Mouse (Mus musculus) forelimb bud, embryonic 11.5 days (tissue): ENCODE data around the gene Elac2.

Experiments used
- DNase-seq: peaks from one replicate; pipeline ENCODE4 v3.0.0-alpha.2; 2012; ENCODE audit warnings: low read depth, low spot score

Elac2 gene

GRCm38 (mm10) chr11:64978720-64979488 lies at the start of gene Elac2:
Elac2 (plus strand) TSS chr11:64979038.
- DNase-seq: peak; percentile 99

DNA sequence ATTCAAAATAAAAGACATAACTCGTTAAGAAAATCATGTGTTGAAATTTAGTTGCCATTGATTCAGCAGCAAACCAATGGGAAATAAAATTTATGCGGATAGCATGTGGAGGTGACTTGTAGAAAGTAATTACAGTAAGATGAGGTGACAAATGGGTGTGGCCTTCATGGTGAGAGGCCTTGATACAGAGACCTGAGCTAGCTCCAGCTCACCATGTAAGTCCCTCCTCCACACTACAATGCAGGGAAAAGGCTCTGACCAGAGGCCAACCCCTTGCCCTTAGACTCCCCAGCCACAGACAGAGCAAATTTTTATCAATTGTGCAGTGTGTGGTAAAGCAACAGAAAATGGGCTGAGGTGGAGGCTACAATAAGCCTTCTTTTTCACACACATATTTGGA lies 49.7 kb upstream of the Elac2 start:
- DNase-seq: no peak

- DNase-seq: no peak
These were observed 47.6 kb upstream of the Elac2 start for GRCm38 (mm10) chr11:64931060-64931770.

DNA sequence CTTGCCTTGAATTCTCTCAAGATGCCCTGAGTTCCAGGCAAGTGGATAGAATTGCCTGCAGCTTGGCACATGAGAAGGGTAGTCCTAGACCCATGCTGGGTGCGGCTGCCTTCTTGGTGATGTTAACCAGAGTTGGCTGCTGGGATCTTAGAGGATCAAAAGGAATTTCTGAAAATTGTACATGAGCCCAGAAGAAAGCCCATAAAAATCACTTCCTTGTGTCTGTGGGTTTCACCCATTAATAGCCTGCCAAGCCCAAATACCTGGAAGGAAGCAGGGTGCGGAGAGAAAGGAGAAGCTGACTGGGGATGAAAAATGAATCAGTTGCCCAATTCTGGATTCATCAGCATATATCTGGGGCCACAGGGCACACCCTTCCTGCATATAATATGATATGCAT lies 41.6 kb upstream of the Elac2 start:
- DNase-seq: no peak

DNA sequence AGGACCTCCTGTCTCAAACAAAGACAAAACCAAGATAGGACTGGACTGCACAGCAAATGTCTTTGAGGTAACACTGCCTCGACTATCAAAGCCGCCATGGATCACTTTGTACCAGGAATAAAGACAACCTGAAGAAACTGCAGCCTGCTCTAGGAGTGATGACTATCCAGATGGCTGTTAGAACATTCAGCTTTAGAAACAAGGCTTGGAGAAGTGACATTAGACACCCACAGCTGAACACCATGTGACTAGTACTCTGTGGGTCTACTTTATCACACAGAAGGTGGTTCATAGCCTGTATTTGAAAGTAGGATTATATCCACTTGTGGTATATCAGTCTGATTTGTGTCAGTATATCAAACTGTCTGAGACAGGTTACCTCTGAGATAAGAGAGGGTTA lies 37.6 kb upstream of the Elac2 start:
- DNase-seq: no peak

DNA sequence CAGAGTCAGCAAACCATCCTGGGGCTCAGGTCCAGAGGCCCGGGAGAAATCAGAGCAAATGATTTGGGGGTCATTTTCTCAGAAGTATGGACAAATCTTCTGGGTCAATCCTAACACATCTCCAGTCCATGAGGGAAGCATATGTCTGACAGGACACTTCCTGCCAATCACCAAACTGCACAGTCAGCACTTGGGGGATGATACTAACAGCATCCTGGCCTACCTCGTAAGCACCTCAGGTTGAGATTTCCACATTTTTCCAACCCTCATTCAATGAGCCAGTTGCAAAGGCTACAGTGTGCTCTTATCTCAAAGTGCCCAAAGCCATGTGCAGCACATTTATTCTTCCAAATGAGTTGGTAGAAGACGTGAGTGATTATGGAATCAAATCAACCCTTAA lies 29.1 kb upstream of the Elac2 start:
- no peak for DNase-seq

DNA sequence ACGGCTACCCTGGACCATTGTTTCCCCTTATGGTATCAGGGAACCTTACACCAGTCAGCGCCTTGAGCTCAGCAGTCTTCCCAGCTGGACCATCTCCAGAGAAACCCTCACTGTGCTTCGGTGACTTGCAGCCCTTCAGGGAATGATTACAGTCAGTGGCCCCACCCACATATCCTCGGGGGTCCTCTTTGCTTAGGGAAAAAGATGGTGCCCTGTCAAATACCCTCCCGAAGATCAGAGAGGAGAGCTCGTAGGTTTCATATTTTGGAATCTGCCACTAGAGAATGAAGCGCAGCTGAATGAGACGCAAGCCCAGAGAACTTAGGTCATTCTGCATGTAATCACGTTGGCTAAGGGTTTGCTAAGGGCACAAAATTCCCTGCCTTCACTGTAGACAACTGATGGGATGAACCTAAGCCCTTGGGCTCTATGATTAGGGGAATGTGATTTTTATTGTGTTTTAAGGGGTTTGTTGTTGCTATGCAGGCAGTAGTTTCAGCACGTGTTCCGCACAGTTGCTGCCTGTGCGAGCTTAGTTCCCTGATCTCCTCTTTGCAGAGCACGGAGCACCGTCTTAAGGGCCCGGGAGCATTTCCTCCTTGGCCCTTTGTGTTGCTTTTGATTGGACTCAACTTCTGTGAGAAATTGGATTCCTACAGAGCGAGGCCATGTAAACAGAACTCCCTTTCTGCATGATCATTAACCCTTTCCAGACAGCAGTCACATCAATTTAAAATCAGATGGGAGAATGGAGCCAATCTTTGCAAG lies 21.7 kb upstream of the Elac2 start:
- no peak for DNase-seq

- no peak for DNase-seq
These were observed 16.2 kb upstream of the Elac2 start for GRCm38 (mm10) chr11:64962629-64963028.

GRCm38 (mm10) chr11:64968507-64968906 lies 10.3 kb upstream of the Elac2 start:
- DNase-seq: peak; percentile 95

- peak; percentile 93 for DNase-seq
These were observed 9.9 kb upstream of the Elac2 start for GRCm38 (mm10) chr11:64968939-64969342.

DNA sequence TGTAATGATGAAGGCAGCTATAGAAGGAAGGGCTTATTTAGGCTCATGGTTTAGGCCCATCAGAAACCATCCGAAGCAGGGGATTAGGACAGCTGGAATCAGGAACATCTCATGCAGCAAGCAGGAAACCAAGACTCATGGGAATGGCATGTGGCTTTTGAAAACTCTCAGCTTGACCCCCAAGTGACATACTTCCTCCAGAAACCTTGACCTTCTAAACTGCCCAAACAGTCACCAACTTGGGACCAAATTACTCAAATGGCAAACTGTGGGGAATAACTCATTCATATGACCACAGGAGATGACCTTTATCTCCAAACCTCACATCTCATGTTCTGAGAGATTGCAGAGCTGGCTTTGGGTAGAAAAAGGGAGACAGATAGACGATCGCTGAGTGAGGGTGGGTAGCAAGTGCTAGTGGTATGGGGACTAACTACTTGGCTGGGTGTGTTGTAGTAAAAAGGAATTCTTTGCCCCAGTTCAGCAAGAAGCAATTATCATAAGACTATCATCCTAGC lies 7.3 kb upstream of the Elac2 start:
- DNase-seq: no peak

GRCm38 (mm10) chr11:64972418-64972817 lies 6.4 kb upstream of the Elac2 start:
- no peak for DNase-seq

DNA sequence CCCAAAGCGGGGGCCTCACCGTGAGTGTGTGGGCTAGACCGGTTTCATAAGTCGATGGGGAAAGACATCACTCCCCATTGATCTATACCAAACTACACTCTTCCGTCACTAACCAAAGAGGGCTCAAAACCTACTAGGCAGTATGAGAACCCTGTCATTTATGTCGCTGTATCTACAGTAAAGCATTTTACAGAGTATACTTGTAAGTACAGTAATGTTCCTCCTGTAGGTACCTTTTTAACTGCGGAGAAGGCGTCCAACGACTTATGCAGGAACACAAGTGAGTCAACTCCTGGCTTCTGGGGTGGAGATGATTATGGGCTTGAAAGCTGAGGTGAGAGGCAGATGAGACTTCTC lies 629 bp downstream of the Elac2 start:
- no peak for DNase-seq

DNA sequence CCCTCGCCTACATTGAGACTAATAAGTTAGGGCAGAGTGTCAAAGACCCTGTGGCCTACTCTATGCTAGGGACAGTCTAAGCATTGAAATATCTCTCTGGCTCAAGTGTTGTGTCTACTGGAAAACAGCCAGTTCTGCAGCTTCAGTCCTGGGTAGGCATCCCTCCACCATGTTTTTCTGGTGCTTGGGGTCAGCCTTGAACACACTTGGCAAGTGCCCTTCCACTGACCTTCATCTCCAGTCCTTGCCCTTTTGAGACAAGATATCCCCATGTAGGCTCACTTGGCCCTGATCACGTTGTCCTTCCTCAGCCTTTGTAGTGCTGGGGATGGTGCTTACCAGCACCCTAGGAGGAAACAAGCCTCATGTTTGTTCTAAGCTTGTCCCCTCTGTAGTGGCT lies 9.7 kb downstream of the Elac2 start:
- no peak for DNase-seq

GRCm38 (mm10) chr11:64998439-64998838 lies 19.6 kb downstream of the Elac2 start:
- DNase-seq: no peak

DNA sequence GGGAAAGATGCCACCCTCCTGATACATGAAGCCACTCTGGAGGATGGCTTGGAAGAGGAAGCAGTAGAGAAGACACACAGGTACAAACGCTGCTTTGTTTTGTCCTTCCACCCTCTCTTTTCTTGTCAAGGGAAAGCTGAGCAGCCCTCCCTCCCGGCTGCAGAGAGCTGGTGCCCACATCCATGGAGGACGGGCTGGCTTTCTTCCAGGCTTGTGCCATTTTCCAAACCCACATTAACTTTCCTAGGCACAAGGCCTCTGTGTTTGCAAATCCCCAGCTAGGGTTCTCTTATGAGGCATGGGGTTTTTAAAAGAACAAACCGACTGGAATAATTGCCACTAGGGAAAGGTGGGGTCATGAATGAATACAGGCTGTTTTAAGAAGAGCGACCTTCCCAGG lies 20.8 kb downstream of the Elac2 start:
- DNase-seq: no peak

DNA sequence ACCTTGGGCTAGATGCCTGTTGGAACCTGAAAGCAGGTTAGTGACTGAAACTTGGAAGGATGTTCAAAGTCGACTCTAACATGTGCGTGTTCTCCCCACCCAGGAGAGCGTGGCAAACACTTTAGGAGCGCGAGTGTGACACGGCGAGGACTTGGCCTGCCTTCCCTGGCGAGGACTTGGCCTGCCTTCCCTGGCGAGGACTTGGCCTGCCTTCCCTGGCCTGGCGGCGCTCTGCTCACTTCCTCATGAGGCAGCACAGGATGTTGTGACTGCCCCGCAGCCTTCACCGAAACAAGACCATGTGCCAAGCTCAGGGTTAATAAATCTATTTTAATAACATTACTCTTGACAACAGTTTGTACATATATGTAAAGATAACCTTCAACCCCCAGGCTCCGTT lies 22.9 kb downstream of the Elac2 start:
- DNase-seq: no peak

- DNase-seq: no peak
These were observed 24.8 kb downstream of the Elac2 start for GRCm38 (mm10) chr11:65003611-65004010.

DNA sequence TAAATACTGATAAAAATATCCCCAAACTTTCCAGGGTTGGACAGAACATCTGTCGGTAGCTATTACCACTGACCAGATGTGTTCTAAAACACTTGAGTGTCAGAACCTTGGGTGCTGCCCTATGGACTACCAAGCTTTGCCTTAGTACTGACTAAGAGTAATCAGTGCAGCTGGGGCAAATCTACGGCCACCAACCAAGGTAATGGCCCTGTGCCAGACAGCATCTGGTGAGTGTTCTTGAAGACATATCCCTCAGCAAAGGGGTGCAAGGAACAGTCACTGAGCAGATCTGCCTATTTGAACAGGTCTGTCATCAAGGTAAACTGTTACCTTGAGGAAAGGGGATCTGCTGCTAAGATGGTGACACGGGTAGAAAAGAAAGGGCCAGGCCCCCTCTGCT lies 26.0 kb downstream of the Elac2 start:
- no peak for DNase-seq

DNA sequence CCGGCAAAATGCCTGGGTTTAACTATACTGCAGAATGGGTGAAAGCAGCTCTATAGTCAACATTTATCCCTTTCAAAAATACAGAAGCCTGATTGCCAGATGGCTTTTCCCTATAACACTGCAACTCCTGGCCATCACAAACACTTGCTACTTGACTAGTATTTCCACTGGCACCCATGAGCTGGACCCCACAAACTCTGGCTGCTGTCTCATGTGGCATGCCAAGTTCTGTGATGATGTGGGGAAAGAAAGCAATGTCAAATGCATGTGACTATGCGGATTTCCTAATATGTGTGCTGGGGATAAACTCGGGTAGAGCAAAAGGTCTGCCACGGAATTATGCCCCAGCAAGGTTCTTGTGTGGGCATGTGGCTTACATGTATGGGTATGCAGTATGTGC lies 27.2 kb downstream of the Elac2 start:
- no peak for DNase-seq

GRCm38 (mm10) chr11:65013906-65014305 lies 35.1 kb downstream of the Elac2 start:
- no peak for DNase-seq

DNA sequence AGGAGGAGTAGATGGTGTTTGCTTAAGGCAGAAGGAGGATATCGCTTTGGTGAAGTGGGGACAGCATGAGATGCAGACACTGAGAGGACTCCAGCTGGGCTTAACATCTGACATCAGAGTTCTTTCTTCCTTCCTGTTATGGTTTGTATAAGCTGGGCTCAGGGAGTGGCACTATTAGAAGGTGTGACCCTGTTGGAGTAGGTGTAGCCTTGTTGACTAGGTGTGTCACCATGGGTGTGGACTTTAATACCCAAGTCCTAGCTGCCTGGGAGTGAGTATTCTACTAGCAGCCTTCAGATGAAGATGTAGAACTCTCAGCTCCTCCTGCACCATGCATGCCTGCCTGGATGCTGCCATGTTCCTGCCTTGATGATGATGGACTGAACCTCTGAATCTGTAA lies 37.9 kb downstream of the Elac2 start:
- DNase-seq: no peak
